Mouse (Mus musculus) ES-E14 (cell line): ENCODE data around the gene Hoxb3. TPM values are rescaled to one million over a fixed set of nuclear protein-coding genes. Genes with fewer than 3 reads are reported as not detected.

ENCODE experiments used
- DNase-seq: peaks from one replicate; pipeline ENCODE4 v3.0.0-alpha.2; 2013; ENCODE audit warnings: low read depth, low spot score
- H3K27ac ChIP-seq: 2 replicates; pipeline ENCODE4 v1.5.1; 2012; ENCODE audit warnings: low read depth, mild to moderate bottlenecking, low read length, moderate library complexity, mixed read lengths; ENCODE audit not compliant: poor library complexity, insufficient read depth, severe bottlenecking
- H3K36me3 ChIP-seq: 2 replicates; pipeline ENCODE4 v1.6.1; 2012; ENCODE audit warnings: mild to moderate bottlenecking, low read length, moderate library complexity, mixed read lengths; ENCODE audit not compliant: control insufficient read depth, poor library complexity, insufficient read depth, severe bottlenecking
- H3K4me1 ChIP-seq, 2 experiments: fragments of 150-350 bp in 1 of 2; sonication (generic) in 1 of 2; 2 replicates each; pipeline ENCODE4 v1.6.1; 2012; ENCODE audit warnings: low read length in 2 of 2, mild to moderate bottlenecking in 1 of 2, mixed read lengths in 1 of 2; ENCODE audit not compliant: control insufficient read depth in 2 of 2, insufficient read depth in 2 of 2, poor library complexity in 1 of 2
- H3K4me3 ChIP-seq, 2 experiments: fragments of 150-350 bp in 1 of 2; sonication (generic) in 1 of 2; 2 replicates each; pipeline ENCODE4 v1.5.1; 2012; ENCODE audit warnings: low read length in 2 of 2, low read depth in 1 of 2, mild to moderate bottlenecking in 1 of 2, mixed read lengths in 1 of 2; ENCODE audit not compliant: insufficient read depth in 1 of 2, poor library complexity in 1 of 2, severe bottlenecking in 1 of 2
- H3K9ac ChIP-seq: 2 replicates; pipeline ENCODE4 v1.6.1; 2012; ENCODE audit warnings: low read depth, mild to moderate bottlenecking, low read length, mixed read lengths; ENCODE audit not compliant: poor library complexity, insufficient read depth, severe bottlenecking
- H3K9me3 ChIP-seq: fragments of 150-350 bp; sonication (generic); 2 replicates; pipeline ENCODE4 v1.6.1; 2012; ENCODE audit warnings: low read depth, mild to moderate bottlenecking, low read length; ENCODE audit not compliant: control insufficient read depth, insufficient read depth
- CHD2 ChIP-seq: IDR thresholded peaks from 2 replicates; pipeline ENCODE4 v1.6.1; 2014; ENCODE audit warnings: mild to moderate bottlenecking, low read depth, low read length, inconsistent platforms
- HCFC1 ChIP-seq: IDR thresholded peaks from 2 replicates; pipeline ENCODE4 v1.6.1; 2012; ENCODE audit warnings: low read length, inconsistent platforms, borderline replicate concordance; ENCODE audit not compliant: insufficient read depth
- MAFK ChIP-seq: IDR thresholded peaks from 2 replicates; pipeline ENCODE4 v1.6.1; 2014; ENCODE audit warnings: mild to moderate bottlenecking, low read depth, low read length, inconsistent platforms; ENCODE audit not compliant: insufficient read depth
- ZC3H11A ChIP-seq: IDR thresholded peaks from 2 replicates; pipeline ENCODE4 v1.6.1; 2012; ENCODE audit warnings: low read depth, mild to moderate bottlenecking, inconsistent platforms, low read length, borderline replicate concordance
- ZNF384 ChIP-seq: IDR thresholded peaks from 2 replicates; pipeline ENCODE4 v1.6.1; 2012; ENCODE audit warnings: low read depth, low read length, inconsistent platforms
- in situ Hi-C, 2 experiments: fragments of 600-800 bp; cut with MboI; formaldehyde crosslinking; loops; one replicate each; pipeline ENCODE4 v1.15.1; 2025; ENCODE audit warnings: low sequenced_read_pairs in 2 of 2, inconsistent platforms in 1 of 2; ENCODE audit not compliant: unreplicated experiment in 2 of 2
- total RNA-seq: library from RNA; depleted of rRNA; stranded (reverse); fragments of 300-350 nt; gene quantifications from 2 replicates; pipeline ENCODE4 v1.2.3, GENCODE M21; 2012

Gene Hoxb3
- total RNA-seq, 1 experiment, result 0.54 TPM

- no peak for TF ChIP-seq ZNF384
- no peak for TF ChIP-seq ZC3H11A
- TF ChIP-seq HCFC1, result no peak
- TF ChIP-seq MAFK, result no peak
- TF ChIP-seq CHD2, result no peak
- Histone ChIP-seq H3K9me3 (no peaks in the 10 kb centered on the region), H3K4me1 (no peaks in the 10 kb centered on the region), H3K36me3 (no peaks in the 10 kb centered on the region), H3K27ac (no peak overlapping the region), H3K4me3 (no peak overlapping the region), H3K9ac (no peak overlapping the region)
- in situ Hi-C loops, result loop anchor here in 1 of 2 experiments (5.0 kb wide), 1 partner anchor 46 kb away; the partner anchor contains the start of gene Hoxb8
- DNase-seq, result no peak
Measured at GRCm38 (mm10) chr11:96328605-96329004, 5.5 kb downstream of the Hoxb3 start.

GRCm38 (mm10) chr11:96332105-96332504 is 9.0 kb downstream of the Hoxb3 start:
- Histone ChIP-seq H3K4me1 (no peaks in the 10 kb centered on the region), H3K9ac (no peak overlapping the region), H3K27ac (no peak overlapping the region), H3K9me3 (no peaks in the 10 kb centered on the region), H3K4me3 (no peak overlapping the region), H3K36me3 (no peaks in the 10 kb centered on the region)
- no peak for DNase-seq
- no peak for TF ChIP-seq MAFK
- no peak for TF ChIP-seq ZC3H11A
- TF ChIP-seq ZNF384, result no peak
- TF ChIP-seq HCFC1, result no peak
- no peak for TF ChIP-seq CHD2
- in situ Hi-C loops, result loop anchor here (10.0 kb wide), 3 partner anchors 47 to 157 kb away; partner anchors contain the start of genes Hoxb13 (in 1 of the 2), Hoxb7 (in 1 of the 2) and Hoxb8 (in 1 of the 2)

GRCm38 (mm10) chr11:96332618-96333032 is 9.5 kb downstream of the Hoxb3 start:
- H3K9ac ChIP-seq, result no peak overlapping the region
- in situ Hi-C loops, result loop anchor here (10.0 kb wide), 3 partner anchors 48 to 158 kb away; partner anchors contain the start of genes Hoxb13 (in 1 of the 2), Hoxb7 (in 1 of the 2) and Hoxb8 (in 1 of the 2)

GRCm38 (mm10) chr11:96333241-96334001 is 10.3 kb downstream of the Hoxb3 start:
- in situ Hi-C loops, result loop anchor here (10.0 kb wide), 3 partner anchors 49 to 159 kb away; partner anchors contain the start of genes Hoxb13 (in 1 of the 2), Hoxb7 (in 1 of the 2) and Hoxb8 (in 1 of the 2)
- H3K9ac ChIP-seq, result no peak overlapping the region
- peak overlapping the region in 1 of 2 experiments; percentile 37; a peak in 1 of 4 replicates for H3K4me3 ChIP-seq
- no peaks in the 10 kb centered on the region for H3K9me3 ChIP-seq
- no peaks in the 10 kb centered on the region for H3K36me3 ChIP-seq
- no peak overlapping the region for H3K27ac ChIP-seq
- no peaks in the 10 kb centered on the region for H3K4me1 ChIP-seq
- no peak for TF ChIP-seq HCFC1
- no peak for TF ChIP-seq CHD2
- no peak for TF ChIP-seq ZNF384
- no peak for TF ChIP-seq ZC3H11A
- TF ChIP-seq MAFK, result no peak
- no peak for DNase-seq

More at GRCm38 (mm10) chr11:96332618-96333032, 9.5 kb downstream of the Hoxb3 start:
- DNase-seq, result no peak
- TF ChIP-seq ZC3H11A, result no peak
- TF ChIP-seq CHD2, result no peak
- no peak for TF ChIP-seq ZNF384
- no peak for TF ChIP-seq MAFK
- no peak for TF ChIP-seq HCFC1
- no peaks in the 10 kb centered on the region for H3K36me3 ChIP-seq
- H3K27ac ChIP-seq, result no peak overlapping the region
- no peaks in the 10 kb centered on the region for H3K4me1 ChIP-seq
- peak overlapping the region; percentile 13 to 37; a peak in 2 of 4 replicates for H3K4me3 ChIP-seq
- no peaks in the 10 kb centered on the region for H3K9me3 ChIP-seq
